Mouse (Mus musculus): Measurements from ENCODE around the gene Ugt1a6b.

The Ugt1a6b gene

DNA sequence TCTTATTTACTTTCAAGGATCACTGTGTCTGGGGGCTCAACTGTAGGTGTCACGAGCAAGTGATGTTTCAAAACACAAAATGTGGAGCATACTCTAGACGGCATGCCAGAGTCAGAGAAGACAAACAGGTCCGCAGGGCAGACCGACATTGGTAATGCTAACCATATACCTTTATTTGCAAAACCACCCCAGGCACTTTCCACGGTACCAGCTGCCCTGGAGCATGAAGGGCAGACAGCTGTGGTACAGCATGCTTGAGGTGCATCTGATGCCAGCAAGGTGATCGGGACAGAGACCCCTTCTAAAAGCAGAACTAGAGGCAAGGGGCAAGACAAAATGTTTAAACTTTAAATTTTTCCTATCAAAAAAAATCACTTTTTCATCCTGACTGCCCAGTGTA lies 159.9 kb downstream of the Ugt1a6b start:
- no peak for DNase-seq (ENCODE audit: low read depth)

DNA sequence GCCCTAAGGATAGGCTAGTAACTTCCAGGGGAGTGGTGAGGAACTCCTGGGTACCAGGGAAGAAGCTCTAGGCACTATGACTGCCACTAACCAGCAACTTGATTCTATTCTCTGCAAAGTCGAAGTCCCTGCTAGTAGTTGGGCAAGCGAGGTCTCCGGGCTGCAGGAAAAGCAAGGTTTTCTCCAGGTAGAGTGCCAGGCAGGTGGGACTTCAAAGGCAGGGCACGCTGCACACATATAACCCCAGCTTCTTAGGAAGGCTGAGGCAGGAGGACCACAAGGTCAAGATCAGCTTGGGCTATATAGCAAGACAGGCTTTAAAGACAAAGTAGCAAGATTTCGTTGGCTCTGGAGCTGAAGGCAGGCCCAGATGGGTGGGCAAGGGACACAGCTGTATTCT lies 160.7 kb downstream of the Ugt1a6b start:
- no peak for DNase-seq (ENCODE audit: low read depth)

DNA sequence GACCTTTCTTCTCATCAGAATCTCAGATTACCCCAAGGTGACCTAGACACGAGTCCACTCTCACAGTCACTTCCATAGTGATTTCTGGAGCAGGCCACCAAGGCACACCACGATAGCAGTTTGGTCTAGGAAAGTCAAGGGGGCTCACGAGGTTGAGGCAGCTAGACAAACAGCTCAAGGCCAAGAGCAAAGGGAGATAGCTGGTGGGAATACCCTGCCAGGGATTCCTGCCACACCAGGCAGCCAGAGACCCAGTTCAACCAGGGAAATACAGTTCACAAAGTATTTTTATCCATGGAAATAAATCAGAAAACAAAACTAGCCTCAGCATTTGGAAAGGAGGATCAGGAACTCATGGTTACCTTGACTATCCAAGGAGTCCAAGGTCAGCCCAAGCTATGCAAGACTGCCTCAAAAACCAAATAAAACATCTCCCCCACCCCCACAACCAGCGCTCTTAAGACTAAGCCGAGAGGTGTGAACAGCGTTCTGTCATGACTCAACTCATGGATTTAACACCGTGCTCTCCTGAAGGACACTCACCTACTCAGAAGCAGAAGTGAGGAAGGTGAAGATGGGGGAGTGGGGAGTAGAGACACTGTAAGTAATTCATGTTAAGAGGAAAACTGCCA lies 161.3 kb downstream of the Ugt1a6b start:
- DNase-seq (ENCODE audit: low read depth): no peak

DNA sequence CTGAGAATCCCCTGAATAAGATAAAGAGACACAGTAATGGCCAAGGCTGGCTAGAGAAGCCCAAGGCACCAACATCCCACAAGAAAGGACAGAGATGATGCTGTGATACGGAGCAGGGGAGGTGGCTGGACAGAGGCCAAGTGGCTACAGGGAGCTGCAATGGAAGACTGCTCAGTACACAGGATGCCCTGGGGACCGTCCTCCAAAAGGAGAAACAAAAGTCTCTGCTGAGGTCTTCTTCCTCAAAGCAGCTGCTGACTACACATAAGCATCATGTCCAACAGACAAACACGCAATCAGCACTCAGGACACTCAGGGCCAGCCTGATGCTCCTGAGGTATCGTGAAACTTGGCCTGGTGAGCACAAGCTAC lies 161.8 kb downstream of the Ugt1a6b start:
- no peak for DNase-seq (ENCODE audit: low read depth)

DNA sequence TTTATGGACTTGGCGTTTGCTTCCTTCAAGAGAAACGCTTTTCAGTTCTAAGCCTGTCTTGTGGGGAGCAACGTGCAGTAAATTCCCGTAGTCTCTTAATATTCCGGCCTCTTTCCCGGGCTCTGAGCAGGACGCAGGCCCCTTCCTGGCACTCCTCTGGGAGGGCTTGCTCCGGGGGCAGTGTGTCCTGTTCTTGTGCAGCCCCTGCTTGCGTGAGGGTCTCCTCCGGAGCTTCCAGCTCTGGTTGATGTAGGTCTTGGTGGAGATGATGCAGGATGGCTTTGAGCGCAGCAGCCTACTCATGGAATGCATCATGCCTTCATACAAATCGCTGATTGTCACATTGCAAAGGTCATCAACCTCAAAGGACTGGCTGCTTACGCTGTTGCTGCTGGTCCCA lies 163.1 kb downstream of the Ugt1a6b start:
- DNase-seq (ENCODE audit: low read depth): no peak

DNA sequence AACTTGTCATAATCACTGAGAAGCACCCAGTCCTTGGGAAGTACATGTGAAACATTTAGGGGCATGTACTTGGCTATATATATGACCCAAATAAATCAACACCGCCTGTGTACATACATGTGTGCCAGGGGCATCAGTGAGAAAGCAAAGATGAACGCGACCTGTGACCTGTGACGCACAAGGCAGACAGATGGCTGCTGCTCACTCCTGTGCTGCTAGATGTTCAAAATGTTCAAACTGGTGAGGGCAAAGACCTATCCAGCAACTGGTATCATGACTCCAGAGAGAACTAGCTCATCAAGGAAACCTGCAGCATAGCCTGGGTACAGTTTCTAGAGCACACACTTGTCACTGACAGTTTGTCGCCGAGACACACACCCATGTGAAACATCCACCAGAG lies 164.4 kb downstream of the Ugt1a6b start:
- DNase-seq (ENCODE audit: low read depth): no peak

DNA sequence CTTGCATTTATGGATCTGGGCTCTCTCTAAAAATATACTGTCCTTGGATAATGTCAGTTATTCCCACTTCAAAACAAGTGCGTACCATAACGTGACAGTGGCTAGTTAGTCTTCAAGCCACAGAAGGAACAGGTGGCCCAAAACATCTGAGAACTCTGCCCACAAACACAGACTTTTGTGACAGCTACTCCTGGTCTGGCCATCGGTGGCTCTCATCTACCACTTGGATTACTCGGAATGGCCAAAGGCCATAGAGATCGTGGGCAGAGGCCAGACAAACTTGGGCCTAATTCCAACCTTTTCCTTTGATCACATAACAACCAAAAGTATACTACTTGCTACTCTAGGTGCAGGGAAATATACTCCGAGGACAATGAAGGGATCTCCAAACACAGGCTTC lies 165.0 kb downstream of the Ugt1a6b start:
- DNase-seq (ENCODE audit: low read depth): no peak
